Mouse (Mus musculus) mature B cell (primary cell): Measurements from ENCODE around the gene Ttc39a.

ENCODE experiments used
- in situ Hi-C: fragments of 300-500 bp; cut with MboI; formaldehyde crosslinking; loops from 2 replicates; pipeline ENCODE4 v1.14.3; 2019

Ttc39a gene

DNA sequence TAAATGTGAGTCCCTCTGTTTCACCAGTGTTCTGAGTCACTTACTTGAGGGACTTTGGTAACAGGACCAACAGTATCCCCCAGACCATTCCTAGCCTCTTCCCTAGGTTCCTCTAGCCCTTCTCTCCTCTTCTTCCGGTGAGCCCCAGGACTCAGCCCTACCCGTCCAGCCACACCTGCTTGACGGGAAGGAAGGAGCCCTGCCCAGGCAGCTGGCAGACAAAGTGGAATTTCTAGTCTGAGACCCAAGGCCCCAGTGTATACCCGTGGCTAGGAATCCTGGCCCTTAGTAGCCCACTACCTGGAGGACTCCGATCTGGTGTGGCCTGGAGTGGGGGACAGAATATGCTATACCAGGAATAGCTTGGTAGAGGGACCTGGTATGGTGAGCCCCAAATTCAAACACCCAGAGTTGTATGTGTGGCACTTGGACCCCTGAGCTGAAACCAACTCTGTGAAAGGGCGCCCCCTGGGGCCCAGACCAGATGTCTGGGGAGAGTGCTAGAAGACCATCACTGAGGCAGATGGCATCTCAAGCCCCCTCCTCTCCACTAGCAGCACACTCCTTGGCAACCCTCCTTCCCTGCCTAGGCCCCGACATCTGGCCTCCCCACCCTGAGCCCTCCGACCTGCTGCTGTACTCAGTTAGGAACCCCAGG lies 13.8 kb downstream of the Ttc39a start:
- in situ Hi-C loops = no loop called here

DNA sequence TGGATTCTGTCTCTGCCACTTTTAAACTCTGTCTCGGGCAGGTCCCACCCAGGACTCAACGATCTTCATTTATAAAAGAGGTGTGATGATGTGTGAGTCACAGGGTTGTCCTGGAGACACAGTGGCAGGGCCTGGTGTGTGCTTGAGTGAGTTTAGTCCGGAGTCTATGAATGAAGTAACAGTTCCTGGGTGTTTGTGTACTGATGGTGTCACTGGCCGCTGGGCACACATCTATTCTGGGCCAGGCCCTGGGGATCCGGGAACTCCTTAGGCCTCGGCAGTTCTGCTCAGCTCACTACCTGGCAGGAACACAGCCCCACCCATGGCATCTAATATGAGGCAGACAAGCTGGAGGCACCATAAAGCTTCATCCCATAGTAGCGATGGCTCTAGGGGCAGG lies 15.2 kb downstream of the Ttc39a start:
- in situ Hi-C loops = no loop called here

DNA sequence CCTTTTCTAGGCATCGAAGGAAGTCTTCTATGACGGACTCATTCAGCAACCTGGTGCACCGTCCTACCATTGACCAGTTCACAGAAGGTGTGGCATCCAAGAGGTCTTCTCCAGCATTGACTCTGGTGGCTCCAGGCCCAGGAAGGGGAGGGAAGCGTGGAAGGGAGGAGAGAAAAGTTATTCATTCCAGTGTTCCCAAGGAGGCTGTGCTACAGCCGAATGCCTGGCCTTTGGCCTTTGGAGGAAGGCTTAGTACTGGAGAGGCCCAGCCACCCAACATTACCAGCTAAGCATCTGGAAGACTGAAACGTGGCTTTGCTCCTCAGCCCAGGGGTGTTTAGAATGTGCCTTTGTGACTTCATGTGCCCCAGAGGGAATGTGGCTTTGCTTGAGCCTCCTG lies 16.0 kb downstream of the Ttc39a start:
- in situ Hi-C loops = no loop called here

DNA sequence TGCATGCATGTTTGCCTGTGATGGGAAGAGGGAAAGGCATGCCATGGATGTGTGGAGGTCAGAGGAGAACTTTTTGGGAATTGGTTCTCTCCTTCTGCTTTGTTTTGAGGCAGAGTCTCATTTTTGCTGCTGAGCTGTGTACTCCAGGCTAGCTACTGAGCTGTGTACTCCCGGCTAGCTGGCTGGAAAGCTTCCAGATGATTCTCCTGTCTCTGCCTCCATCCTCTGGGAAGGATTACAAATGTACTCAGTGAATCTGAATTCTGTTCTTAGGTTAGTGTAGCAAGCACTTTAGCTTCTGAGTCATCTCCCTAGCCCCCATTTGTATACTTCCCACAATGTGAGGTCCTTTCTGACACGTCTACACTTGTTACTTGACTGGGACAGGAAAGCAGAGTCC lies 17.0 kb downstream of the Ttc39a start:
- in situ Hi-C loops = no loop called here

DNA sequence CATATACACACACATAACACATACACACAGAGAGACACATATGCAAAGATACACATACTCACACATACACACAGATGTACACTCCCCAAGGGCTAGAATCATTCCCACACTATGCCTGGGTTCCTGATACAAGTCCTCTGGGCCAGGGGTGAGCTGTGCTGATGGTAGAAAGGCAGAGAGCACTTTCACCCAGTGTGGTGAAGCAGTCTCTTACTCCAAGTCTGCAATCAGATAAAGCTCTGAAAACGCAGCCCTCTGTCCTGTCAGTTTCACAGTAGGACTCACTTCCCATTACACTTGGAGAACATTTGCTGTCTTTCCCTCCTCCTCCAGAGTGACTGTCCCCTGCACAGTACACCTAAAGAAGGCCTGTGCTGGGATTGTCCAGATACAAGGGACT lies 20.6 kb downstream of the Ttc39a start:
- in situ Hi-C loops = no loop called here

DNA sequence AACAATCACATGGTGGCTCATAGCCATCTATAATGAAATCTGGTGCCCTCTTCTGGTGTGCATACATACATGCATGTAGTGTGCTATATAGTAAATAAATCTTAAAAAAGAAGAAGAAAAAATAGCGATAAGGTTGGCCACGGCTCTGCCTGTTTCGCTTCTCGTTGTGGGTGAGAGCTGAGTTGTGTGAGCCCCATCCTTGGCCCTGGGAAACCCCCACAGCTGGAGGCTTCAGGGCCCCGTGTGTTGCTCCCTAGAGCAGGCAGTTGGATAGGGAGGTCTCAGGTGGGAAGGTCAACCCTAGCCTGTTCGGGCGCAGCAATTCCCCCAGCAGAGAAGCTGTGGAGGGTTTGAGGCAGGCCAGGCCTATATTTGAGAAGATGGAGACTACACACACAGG lies 23.8 kb downstream of the Ttc39a start:
- in situ Hi-C loops = no loop called here

DNA sequence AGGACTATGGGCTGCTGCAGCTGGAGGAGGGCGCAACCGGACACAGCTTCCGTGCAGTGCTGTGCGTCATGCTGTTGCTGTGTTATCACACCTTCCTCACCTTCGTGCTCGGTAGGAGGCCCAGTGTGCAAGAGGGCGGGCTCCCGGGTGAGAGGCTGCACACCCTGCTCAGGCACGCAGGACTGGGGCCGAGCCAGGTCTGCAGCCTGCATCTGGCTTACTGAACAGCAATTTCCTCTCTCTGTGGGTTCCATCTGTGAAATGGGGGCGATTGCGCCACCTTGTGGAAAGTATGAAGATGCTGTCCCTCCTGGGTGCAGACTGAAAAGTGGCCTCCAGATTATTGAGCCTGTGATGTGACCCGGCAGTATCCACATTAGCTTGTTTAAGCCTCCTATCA lies 24.4 kb downstream of the Ttc39a start:
- in situ Hi-C loops = no loop called here

DNA sequence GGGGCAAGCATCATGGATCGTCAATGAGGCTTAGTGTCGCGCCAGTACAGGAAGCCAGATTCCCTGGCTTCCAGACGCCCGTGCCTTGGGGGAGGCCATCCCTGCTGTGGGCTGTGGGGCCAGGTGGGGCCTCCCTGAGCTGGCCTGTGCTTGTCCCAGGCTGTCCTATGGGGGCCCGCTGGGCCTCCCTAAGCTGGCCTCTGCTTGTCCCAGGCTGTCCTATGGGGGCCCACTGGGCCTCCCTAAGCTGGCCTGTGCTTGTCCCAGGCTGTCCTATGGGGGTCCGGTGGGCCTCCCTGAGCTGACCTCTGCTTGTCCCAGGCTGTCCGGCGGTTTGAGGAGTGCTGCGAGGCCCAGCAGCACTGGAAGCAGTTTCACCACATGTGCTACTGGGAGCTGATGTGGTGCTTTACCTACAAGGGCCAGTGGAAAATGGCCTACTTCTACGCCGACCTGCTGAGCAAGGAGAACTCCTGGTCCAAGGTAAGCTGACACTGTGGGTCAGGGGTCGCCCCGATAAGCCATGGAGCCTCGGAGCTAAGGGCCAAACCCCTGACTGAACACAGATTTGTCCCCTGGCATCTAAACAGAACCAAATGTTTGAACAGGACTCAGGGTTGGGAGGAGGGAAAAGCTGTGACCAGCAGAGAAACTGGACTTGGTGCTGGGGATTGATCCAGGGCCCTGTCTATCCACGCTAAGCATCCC lies 26.4 kb downstream of the Ttc39a start:
- in situ Hi-C loops = no loop called here

DNA sequence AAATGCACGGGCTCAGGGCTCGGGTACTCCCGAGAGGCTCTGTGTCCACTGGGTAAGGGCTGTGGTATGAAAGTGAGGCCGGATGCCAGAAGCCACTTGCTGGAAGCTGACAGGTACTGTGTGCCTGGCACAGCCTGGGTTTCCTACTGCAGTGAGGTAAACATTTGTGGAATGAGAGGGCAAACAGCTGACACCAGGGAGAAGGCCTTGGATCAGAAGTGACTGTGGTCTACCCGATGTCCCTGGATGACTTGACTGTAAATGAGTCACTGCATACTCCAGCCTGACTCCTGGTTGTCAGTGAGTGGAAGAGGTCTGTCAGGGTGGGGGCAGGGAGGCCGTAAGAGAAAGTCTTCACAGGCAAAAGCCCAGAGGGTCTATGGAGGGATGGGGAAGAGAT lies 27.2 kb downstream of the Ttc39a start:
- in situ Hi-C loops = no loop called here

DNA sequence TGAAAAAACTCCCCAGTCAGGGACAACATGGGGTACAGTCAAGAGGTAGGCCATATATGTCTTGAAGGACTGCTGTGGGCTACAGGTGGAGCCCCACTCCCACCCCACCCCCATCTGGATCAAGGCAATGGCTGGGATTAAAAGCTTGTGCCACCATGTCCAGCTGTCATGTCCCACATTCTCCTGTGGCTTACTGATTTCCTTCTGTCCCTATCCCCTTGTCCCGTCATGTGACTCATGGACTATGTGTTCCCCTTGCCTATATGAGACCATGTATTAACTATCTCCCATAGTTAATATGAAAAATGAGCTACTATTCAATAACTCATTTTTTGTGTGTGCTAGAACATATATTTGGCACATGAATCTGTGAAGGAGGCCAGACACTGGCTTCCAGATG lies 27.8 kb downstream of the Ttc39a start:
- in situ Hi-C loops = no loop called here

DNA sequence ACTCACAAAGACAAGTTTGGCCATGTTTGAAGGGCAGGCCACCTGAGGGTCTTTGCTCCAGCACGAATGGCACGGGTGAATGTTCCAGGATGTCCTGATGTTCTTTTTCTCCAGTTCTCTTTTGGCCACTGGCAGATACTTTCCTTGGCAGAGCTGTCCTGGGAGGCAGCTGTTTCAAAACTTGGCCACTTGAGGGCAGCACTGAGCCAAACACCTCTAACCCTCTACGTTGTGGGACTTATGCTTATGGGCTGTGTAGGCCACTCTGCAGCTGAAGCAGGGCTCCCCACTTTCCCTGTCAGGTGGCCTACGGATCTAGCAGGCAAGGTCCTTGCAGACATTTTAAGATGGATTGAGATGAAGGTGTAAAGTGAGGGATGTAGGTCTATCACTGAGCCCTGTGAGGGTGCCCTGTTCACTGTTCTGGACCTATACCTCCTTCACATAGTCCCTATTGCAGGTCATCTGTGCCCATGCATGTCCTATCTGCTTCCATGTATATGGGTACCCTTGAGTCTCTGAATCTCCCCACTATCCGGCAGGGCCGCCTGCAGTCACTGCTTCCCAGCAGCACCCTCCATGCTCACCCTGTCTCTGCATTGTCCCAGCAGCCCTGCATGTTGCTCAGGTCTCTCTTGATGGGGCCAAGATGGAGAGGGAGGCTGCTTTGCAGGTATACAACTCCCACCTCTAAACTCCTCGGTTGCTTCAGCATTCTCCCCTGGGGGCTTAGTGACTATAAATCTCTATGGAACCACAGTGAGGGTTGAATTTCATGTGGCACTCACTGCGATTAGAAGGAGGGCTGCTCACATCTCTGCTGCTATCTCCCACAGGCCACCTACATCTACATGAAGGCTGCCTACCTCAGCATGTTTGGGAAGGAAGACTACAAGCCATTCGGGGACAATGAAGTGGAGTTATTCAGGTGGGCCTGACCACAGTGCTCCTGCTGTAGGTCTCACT lies 31.8 kb downstream of the Ttc39a start:
- in situ Hi-C loops = no loop called here

DNA sequence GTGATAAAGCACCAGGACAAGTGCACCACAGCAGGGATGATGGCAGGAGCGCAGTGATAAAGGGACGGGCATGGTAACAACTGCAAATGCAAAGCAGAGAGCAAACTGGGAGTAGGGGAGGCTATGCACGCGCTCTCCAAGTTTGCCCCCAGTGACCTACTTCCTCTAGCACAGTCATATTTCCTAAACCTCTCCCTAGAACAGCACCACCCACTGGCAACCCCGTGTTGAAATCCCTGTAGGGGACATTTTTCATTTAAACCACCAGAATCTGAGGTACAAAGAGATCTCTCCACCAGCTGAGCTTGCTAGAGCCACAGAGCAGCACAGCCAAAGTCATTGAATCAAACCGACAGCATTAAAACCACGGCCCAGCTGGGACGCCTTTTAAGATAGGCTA lies 32.7 kb downstream of the Ttc39a start:
- in situ Hi-C loops = no loop called here

DNA sequence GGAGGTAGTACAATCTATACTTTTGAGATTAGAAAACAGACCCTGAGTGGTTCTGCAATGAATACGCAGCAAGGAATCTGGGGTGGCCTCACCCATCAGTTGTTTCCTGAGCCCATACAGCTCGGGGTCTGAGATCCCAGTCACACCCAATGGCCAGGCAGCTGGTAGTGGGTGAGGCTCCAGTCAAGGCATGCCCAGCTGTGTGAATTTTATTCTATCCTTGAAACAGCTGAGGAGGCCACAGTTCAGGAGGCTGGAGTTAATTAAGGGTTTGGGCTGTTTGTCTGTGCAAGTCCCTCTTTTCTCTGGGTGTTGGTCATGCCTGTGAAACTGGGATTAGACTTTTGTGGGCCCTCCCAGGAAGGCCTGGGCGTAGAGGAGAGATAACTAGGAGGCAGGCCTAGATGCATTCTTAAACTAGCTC lies 33.4 kb downstream of the Ttc39a start:
- in situ Hi-C loops = no loop called here

DNA sequence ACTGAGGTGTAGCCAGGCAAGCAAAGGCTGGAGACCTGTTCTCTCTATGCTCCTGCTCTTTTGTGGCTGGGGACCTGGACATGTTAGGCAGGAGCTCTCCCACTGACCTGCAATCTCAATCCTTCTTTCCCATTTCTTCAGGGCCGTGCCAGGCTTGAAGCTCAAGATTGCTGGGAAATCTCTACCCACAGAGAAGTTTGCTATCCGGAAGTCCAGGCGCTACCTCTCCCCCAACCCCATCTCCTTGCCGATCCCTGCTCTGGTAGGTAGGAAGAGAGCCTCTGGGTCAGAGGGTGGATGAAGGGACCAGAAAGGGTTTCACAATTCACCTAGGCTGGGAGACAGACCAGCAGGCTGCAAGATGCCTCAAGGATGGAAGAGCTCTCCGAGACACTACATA lies 34.0 kb downstream of the Ttc39a start:
- in situ Hi-C loops = no loop called here

DNA sequence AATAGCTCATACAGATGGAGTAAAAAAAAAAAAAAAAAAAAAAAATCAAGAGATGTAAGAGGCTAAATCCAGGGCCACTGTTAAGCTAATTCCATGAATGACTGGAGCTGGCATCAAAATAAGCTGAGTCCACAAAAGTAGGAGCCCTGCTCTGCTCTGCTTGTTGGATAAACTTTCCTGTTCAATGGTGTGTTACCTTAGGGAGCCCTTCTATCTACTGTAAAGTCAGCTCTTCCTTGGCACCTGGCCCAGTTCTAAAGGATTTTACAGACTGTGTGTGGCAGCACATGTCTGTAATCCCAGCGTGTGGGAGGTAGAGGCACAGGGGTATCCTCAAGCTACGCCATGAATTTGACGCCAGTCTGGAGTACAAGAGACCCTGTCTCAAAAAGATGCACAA lies 34.6 kb downstream of the Ttc39a start:
- in situ Hi-C loops = no loop called here

DNA sequence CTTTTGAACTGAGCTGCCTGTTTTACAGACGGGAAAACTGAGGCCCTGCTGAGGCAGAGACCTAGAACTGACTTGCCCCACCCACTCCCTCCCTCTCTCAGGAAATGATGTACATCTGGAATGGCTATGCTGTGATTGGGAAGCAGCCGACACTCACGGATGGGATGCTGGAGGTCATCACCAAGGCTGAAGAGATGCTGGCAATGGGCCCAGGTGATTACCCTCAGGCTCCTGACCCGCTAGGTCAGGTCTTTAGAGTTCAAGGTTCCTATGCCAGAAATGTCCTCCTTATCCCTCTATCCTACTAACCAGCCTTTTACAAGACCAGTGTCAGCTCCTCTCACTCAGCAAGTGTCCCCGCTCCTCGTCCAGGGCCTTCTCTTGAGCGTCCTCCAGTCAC lies 35.7 kb downstream of the Ttc39a start:
- in situ Hi-C loops = no loop called here

DNA sequence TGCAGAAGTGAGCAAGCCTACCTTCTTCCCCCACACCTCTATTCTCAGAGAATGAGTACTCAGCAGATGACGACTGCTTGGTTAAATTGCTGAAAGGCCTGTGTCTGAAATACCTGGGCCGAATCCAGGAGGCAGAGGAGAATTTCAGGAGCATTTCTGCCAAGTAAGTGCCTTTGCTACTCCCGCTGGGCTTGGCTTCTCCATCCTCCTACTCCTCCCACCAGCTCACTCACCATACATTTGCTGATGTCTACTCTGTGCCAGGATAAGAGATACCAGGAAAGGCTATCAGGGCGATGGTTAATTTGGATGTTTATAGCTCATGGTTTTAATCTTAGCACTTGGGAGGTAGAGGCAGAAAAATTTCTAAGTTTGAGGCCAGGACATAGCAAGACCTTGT lies 36.2 kb downstream of the Ttc39a start:
- in situ Hi-C loops = no loop called here

DNA sequence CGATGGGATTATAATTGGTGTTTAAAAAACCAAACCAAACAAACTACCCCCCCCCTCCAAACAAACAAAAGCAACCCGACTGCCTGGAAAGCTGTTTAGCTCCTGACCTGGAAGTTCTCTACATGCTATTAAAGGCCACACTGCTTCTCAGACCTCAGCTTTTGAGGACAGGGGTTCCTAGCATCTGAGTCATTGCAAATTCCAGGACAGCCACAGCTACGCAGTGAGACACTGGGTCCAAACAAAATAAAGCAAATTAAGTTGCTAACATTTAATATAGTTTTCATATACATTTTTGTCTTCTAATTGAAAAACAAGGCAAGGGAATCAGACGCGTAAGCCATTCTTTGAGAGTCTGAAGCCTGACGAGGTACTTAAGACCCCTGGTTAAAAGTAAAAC lies 38.0 kb downstream of the Ttc39a start:
- in situ Hi-C loops = no loop called here

DNA sequence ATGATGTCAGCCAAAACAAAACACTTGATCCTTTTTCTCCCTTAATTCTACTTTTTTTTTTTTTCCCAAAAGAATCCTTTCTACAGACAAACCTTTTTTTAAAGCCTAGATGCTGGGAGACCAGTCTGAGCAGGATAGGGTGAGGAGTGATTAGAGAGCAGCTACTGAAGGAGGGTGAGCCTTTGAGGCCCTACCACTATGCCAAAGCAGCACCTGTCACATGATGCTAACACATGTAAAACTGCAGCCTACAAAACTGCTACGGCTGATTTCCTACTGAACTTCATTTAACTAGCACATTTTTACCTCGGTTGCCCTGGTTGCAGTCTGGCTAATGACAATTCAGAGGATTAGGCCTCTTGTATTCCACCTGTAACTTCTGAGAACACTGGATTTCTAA lies 38.5 kb downstream of the Ttc39a start:
- in situ Hi-C loops = no loop called here

DNA sequence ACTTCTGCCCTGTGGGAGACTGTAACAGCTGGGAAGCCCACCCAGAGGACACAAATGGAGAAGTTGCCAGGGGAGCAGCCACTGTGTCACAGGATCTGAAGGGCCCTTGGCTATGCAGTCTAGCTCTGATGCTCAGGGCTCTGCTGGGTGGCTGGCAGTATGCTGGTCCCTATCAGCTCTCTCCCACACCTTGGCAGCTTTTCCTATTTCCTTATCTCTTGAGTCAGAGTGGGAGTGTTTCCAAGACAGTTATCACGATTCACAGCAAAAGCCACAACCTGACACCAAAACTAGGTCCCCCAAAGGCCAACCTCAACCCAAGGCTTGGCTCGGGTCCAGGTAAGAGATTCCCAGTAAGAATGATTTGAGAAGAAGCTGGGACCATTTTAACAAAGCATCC lies 39.0 kb downstream of the Ttc39a start:
- in situ Hi-C loops = no loop called here

DNA sequence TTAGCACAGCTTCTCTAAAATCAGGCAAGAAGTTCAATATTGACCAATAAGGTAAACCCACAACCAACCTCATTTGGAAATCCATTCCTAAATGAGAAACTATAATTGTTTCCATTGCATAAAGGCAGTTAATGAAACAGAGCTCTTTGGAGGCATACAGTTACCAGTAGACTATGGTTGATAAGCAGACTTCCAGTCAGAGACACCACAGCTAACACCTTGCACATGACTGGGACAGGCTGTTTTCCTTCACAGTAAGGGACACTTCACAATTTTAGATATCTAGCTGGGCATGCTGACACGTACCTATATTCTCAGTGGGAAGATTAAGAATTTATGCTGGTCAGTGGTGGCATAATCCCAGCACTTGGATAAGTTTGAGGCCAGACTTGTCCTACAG lies 39.5 kb downstream of the Ttc39a start:
- in situ Hi-C loops = no loop called here

DNA sequence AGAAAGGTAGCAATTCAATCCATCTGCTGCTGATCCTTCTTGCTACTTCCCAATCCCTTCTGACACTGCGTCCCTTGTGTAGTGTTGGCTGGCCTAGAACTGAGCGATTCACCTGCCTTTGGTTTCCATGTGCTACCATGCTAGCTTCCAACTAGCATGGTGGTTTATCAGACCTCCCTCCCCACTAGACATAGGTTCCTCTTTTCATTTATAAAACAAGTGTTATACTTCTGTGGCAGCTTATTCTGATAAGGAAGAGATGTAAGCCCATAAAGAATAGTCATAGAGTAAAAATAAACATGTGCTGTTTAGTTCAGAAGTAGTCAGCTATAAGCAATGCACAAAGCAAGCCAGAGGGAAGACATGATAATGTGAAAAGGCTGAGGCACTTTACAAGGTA lies 42.1 kb downstream of the Ttc39a start:
- in situ Hi-C loops = no loop called here

DNA sequence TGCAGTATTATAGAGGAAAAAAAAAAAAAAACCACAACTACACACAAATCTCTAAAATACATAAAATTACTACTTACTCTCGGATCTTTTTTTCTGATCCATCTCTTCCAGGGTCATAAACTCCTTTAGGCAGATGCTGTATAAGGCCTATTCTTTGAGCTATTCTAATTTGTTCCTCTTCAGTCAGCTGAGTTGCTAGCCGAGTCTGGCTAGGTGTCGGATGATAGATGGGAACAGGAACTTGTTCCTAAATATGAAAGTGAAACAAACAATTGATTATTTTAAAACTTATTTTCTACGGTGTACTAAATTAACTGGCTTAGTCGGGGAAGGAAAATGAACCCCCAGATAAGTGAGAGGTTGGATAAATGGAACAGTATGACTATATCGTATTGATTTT lies 50.4 kb downstream of the Ttc39a start:
- in situ Hi-C loops = no loop called here
